Mouse (Mus musculus): Measurements from ENCODE around the gene Nolc1. TPM values are rescaled to one million over a fixed set of nuclear protein-coding genes. Genes with fewer than 3 reads are reported as not detected.

Gene Nolc1
- 10 to 100 TPM; 19.1 to 21.1 TPM for total RNA-seq (2021)
- polyA plus RNA-seq (2012; rRNA removed), result 6.5 and 7.8 TPM in 2 replicates
- long read RNA-seq, transcript Nolc1-203 (13 exons, 3,523 nt), result major isoform, 8 of 26 reads
- long read RNA-seq, partial matches to known transcripts, result 4 of 26 reads
- long read RNA-seq, other reads (novel, unspliced or antisense), result 12 of 26 reads

- Histone ChIP-seq H3K27me3 (ENCODE audit: control insufficient read depth, insufficient read depth, low read length) (no peaks in the 10 kb centered on the region), H3K36me3 (ENCODE audit: control insufficient read depth, insufficient read depth, low read length) (no peaks in the 10 kb centered on the region), H3K27ac (peak within 1 kb of the TSS; percentile 71), H3K9ac (ENCODE audit: low read depth, low read length) (peak within 1 kb of the TSS; percentile 54), H3K79me2 (replicated peaks; ENCODE audit: control insufficient read depth, insufficient read depth, low read length) (no peaks in the 10 kb centered on the region), H3K4me1 (ENCODE audit: control insufficient read depth, insufficient read depth, low read length) (peaks cover 5% of the 10 kb centered on the region), H3K4me3 (peak within 1 kb of the TSS; percentile 87)
- under 1% methylated on average over 66 of the region's 66 CpGs for WGBS
- peak; percentile 99 for DNase-seq
- TF ChIP-seq POLR2A (IDR thresholded peaks at IDR 0.05; ENCODE audit: insufficient read depth, low read depth, low read length), result peak; percentile 78
- TF ChIP-seq EP300 (IDR thresholded peaks at IDR 0.05; ENCODE audit: insufficient read depth, low read depth, low read length), result peak; percentile 82
- no peak for TF ChIP-seq CTCF (IDR thresholded peaks at IDR 0.05)
- intact Hi-C loops (cut with DNase I), result loop anchor here (1.0 kb wide), 1 partner anchor 20 kb away; no protein-coding TSS in a partner anchor
These were observed at the start of gene Nolc1 for GRCm38 (mm10) chr19:46075616-46076607. TSS of gene Nolc1 (plus strand) at chr19:46075863.

GRCm38 (mm10) chr19:46026567-46026966 is 49.1 kb upstream of the Nolc1 start:
- Histone ChIP-seq H3K79me2 (replicated peaks; ENCODE audit: control insufficient read depth, insufficient read depth, low read length) (no peaks in the 10 kb centered on the region), H3K9ac (ENCODE audit: low read depth, low read length) (no peak overlapping the region), H3K27ac (no peak overlapping the region), H3K4me1 (ENCODE audit: control insufficient read depth, insufficient read depth, low read length) (no peaks in the 10 kb centered on the region), H3K4me3 (no peak overlapping the region), H3K36me3 (ENCODE audit: control insufficient read depth, insufficient read depth, low read length) (no peaks in the 10 kb centered on the region), H3K27me3 (ENCODE audit: control insufficient read depth, insufficient read depth, low read length) (no peaks in the 10 kb centered on the region)
- DNase-seq, result peak in 1 of 2 experiments; percentile 37
- no peak for TF ChIP-seq EP300 (IDR thresholded peaks at IDR 0.05; ENCODE audit: insufficient read depth, low read depth, low read length)
- TF ChIP-seq CTCF (IDR thresholded peaks at IDR 0.05), result no peak
- intact Hi-C loops (cut with DNase I), result no loop called here
- WGBS, result 46% methylated on average over 8 of the region's 8 CpGs

- no peaks in the 10 kb centered on the region for H3K27me3 ChIP-seq (ENCODE audit: control insufficient read depth, insufficient read depth, low read length)
- DNase-seq, result no peak
- WGBS, result 70% methylated on average over 11 of the region's 11 CpGs
- no peaks in the 10 kb centered on the region for H3K79me2 ChIP-seq (replicated peaks; ENCODE audit: control insufficient read depth, insufficient read depth, low read length)
- intact Hi-C loops (cut with DNase I), result no loop called here
- no peak for TF ChIP-seq POLR2A (IDR thresholded peaks at IDR 0.05; ENCODE audit: insufficient read depth, low read depth, low read length)
- peak; percentile 43 for TF ChIP-seq CTCF (IDR thresholded peaks at IDR 0.05)
- no peak overlapping the region for H3K4me3 ChIP-seq
- H3K4me1 ChIP-seq (ENCODE audit: control insufficient read depth, insufficient read depth, low read length), result no peaks in the 10 kb centered on the region
- H3K27ac ChIP-seq, result no peak overlapping the region
- no peaks in the 10 kb centered on the region for H3K36me3 ChIP-seq (ENCODE audit: control insufficient read depth, insufficient read depth, low read length)
- no peak overlapping the region for H3K9ac ChIP-seq (ENCODE audit: low read depth, low read length)
These were observed 46.8 kb upstream of the Nolc1 start for GRCm38 (mm10) chr19:46028747-46029320.

- no peak overlapping the region for H3K4me3 ChIP-seq
- no peaks in the 10 kb centered on the region for H3K27me3 ChIP-seq (ENCODE audit: control insufficient read depth, insufficient read depth, low read length)
- intact Hi-C loops (cut with DNase I), result no loop called here
- H3K79me2 ChIP-seq (replicated peaks; ENCODE audit: control insufficient read depth, insufficient read depth, low read length), result no peaks in the 10 kb centered on the region
- H3K4me1 ChIP-seq (ENCODE audit: control insufficient read depth, insufficient read depth, low read length), result no peaks in the 10 kb centered on the region
- no peak overlapping the region for H3K9ac ChIP-seq (ENCODE audit: low read depth, low read length)
- DNase-seq, result no peak
- 85% methylated on average over 1 of the region's 1 CpGs for WGBS
- no peak overlapping the region for H3K27ac ChIP-seq
- no peak for TF ChIP-seq CTCF (IDR thresholded peaks at IDR 0.05)
- no peak for TF ChIP-seq EP300 (IDR thresholded peaks at IDR 0.05; ENCODE audit: insufficient read depth, low read depth, low read length)
- TF ChIP-seq POLR2A (IDR thresholded peaks at IDR 0.05; ENCODE audit: insufficient read depth, low read depth, low read length), result no peak
- no peaks in the 10 kb centered on the region for H3K36me3 ChIP-seq (ENCODE audit: control insufficient read depth, insufficient read depth, low read length)
These were observed 46.0 kb upstream of the Nolc1 start for GRCm38 (mm10) chr19:46029652-46030051.

- DNase-seq, result no peak
- Histone ChIP-seq H3K79me2 (replicated peaks; ENCODE audit: control insufficient read depth, insufficient read depth, low read length) (no peaks in the 10 kb centered on the region), H3K9ac (ENCODE audit: low read depth, low read length) (no peak overlapping the region), H3K4me3 (no peak overlapping the region), H3K27me3 (ENCODE audit: control insufficient read depth, insufficient read depth, low read length) (no peaks in the 10 kb centered on the region), H3K4me1 (ENCODE audit: control insufficient read depth, insufficient read depth, low read length) (no peaks in the 10 kb centered on the region), H3K27ac (no peak overlapping the region), H3K36me3 (ENCODE audit: control insufficient read depth, insufficient read depth, low read length) (no peaks in the 10 kb centered on the region)
- 87% methylated on average over 10 of the region's 10 CpGs for WGBS
- TF ChIP-seq EP300 (IDR thresholded peaks at IDR 0.05; ENCODE audit: insufficient read depth, low read depth, low read length) (no peak), POLR2A (IDR thresholded peaks at IDR 0.05; ENCODE audit: insufficient read depth, low read depth, low read length) (no peak), CTCF (IDR thresholded peaks at IDR 0.05) (no peak)
- intact Hi-C loops (cut with DNase I), result no loop called here
These were observed 45.3 kb upstream of the Nolc1 start for GRCm38 (mm10) chr19:46030196-46030983.
